Mouse (Mus musculus): ENCODE data around the gene Cep295nl.
A peak's percentile ranks its signal among the peaks of the same experiment; 100 is the strongest.
"Not testable (repeated sequence)": the region's sequence is repeated elsewhere in the genome, so short reads cannot be mapped to it uniquely, and the experiment has no call there.

Cep295nl gene

GRCm38 (mm10) chr11:118342400-118342981 lies at the start of gene Cep295nl:
Cep295nl (minus strand) TSS chr11:118342500.
- DNase-seq, result no peak

DNA sequence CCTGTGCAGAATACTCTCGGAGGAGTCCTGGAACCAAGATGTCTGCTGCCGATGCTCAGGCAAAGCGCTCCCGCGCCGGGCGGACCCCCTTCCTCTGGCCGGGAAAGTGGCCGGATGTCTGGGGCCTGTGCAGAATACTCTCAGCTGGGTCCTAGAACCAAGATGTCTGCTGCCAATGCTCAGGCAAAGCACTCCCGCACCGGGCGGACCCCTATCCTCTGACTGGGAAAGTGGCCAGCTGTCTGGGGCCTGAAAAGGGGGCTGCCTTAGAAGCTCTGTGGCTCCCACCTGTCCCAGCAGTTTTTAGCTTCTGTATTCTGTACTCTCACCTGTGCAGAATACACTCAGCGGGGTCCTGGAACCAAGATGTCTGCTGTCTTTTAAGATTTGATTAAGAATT lies 45.5 kb upstream of the Cep295nl start:
- not testable (repeated sequence) for DNase-seq

- peak; percentile 84 for DNase-seq
Observed at GRCm38 (mm10) chr11:118379251-118380009, 37.1 kb upstream of the Cep295nl start.

DNA sequence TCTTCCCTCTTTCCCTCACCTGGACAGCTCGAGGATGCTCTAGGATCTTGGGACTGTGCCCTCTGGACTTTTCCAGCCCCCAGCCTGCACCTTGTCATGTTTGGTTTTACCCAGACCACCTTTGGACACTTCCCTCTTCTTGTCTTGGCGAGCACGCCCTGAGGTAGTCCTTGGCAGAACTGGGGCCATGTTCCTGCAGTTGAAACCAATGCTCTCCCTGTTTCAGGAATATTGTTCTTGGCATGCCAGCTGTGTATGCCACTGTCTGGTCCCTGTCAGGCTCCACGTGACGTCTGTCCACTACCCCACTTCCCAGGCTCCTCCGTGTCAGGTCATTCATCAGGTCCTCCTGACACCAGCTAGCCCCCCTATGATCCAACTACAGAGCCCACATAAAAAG lies 36.4 kb upstream of the Cep295nl start:
- DNase-seq, result no peak

- not testable (repeated sequence) for DNase-seq
Observed at GRCm38 (mm10) chr11:118376323-118376722, 34.0 kb upstream of the Cep295nl start.

- DNase-seq, result no peak
Observed at GRCm38 (mm10) chr11:118375881-118376280, 33.6 kb upstream of the Cep295nl start.

DNA sequence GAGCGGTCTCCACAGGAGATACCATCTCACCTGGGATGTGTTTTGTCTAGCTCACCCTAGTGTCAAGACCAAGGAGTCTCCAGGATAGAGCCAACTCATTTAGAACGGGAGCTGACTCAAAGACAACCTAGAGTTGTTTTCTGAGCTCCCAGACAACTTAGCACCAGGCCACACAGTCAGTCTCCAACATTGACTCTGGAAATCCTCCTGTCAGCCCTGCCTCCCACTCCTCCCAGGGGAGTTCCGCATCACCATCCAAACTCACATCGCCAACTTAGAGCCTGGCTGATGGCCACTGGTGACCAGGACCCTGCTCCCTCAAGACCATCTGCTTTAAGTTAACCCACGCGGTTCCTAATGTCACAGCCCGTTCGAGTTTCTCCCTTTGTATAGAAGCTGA lies 33.2 kb upstream of the Cep295nl start:
- no peak for DNase-seq

DNA sequence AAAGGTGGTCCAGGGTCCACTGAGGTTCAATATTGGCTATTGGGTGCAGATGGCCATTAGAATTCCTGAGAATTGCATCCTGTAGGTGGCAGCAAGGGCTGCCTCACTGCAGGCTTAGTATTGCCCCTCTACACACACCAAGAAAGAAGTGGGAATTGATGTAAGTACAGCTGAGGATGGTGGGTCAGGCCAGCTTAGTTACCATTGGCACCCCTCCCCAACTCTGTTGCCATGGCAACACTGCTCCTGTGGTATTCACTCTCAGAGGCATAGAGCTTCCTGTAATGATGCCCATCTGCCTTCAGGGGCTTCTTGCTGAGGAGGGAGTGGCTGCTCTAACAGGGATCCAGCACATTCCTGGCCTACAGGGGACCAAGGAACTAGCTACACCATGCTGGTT lies 32.7 kb upstream of the Cep295nl start:
- no peak for DNase-seq

- no peak for DNase-seq
Observed at GRCm38 (mm10) chr11:118374506-118374905, 32.2 kb upstream of the Cep295nl start.

DNA sequence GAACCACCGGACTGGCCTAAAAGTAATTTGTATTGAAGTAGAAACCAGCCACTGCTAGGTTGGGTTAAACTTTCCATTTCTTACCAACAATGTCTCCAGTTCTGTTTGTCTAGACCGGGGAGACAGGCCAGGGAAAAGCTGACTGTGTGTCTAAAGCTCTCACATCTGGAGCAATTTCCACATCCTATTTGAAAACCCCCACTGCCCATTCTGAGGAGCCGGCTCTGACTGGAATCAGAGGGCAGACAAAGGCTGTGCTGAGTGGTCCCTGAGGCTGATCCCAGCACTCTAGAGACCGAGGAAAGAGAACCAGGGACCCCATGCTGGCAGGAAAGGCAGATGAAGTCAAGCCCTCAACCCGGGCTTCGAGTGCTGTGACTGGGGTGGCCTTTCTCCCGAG lies 30.3 kb upstream of the Cep295nl start:
- no peak for DNase-seq

- DNase-seq, result no peak
Observed at GRCm38 (mm10) chr11:118371876-118372275, 29.6 kb upstream of the Cep295nl start.

- no peak for DNase-seq
Observed at GRCm38 (mm10) chr11:118369657-118370056, 27.4 kb upstream of the Cep295nl start.

DNA sequence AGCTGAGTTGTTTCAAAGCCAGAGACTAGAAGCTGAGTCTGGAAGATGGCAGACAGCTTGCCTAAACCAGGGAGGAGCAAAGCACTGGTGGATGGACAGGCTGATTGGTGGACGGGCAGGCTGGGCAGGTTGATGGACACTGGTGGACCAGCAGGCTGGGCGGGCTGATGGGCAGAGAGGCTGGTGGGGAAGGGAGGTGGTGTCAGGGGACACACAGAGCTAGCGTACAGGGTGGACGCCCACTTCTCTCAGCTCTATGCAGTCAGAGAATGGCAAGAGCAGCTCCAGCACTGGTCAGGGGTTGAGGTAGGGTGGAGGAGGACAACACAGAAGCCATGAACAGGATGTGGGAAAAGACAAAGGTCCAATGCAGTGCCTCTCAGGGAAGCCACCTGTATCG lies 27.0 kb upstream of the Cep295nl start:
- no peak for DNase-seq

DNA sequence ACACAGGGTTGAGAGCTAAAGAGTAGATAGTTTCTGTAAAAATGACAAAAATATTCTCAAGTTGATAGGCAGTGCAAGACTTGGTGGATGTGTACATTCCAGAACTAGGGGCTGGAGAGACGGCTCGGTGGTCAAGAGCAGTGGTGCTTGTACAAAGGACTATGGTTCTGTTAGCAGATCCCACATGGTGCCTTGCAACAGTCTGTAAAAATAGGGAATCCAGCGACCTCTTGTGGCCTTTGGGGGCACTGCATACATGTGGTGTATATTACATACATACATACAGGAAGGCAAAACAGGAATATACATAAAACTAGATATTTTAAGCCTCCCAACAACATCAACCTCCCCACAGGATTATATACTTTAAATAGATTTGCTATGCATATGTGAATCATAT lies 26.0 kb upstream of the Cep295nl start:
- no peak for DNase-seq

DNA sequence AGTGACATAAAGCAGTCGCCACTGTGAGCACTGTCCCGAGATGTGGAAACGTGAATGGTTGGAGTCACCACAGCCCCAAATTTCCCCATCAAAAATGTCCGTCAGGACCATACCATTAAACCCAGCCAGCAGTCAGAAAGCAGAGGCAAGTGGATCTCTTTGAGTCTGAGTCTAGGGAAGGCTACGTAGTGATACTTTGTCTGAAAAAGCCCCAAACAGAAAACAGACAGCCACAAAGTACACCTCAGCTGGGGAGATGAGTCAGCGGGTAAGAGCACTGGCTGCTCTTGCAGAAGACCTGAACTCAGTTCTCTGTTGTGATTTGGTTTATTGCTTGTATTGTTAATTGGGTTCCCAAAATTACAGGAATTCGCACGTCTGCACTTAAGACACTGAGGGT lies 24.3 kb upstream of the Cep295nl start:
- DNase-seq, result no peak

GRCm38 (mm10) chr11:118366108-118366507 lies 23.8 kb upstream of the Cep295nl start:
- DNase-seq, result no peak

- no peak for DNase-seq
Observed at GRCm38 (mm10) chr11:118365171-118365570, 22.9 kb upstream of the Cep295nl start.

GRCm38 (mm10) chr11:118364021-118364420 lies 21.7 kb upstream of the Cep295nl start:
- no peak for DNase-seq

DNA sequence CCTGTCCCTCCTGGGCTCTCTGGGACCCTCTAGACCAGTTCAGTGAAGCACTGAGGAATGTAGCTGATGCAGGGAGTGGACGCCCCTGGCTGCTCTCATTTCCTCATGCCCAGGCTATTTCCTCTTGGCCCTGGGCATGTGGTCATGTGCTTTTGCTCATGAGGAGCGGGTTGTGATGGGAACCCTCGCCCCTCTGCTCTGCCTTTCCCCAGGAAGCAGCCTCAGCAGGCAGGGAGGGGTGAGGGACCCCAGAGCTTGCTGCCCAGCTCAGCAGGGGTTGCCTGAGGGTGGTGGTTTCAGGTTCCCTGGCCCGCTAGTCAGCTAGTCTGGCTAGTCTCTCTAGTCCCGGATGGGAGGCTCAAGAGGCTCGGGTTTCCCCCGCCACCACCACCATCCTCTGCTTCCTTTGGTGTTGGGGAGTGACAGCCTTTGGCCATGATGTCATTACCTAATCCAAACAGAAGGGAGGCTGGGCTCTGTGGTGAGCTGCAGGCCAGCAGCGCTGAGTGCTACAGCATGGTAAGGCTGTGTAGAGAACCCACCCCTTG lies 20.7 kb upstream of the Cep295nl start:
- DNase-seq, result no peak

DNA sequence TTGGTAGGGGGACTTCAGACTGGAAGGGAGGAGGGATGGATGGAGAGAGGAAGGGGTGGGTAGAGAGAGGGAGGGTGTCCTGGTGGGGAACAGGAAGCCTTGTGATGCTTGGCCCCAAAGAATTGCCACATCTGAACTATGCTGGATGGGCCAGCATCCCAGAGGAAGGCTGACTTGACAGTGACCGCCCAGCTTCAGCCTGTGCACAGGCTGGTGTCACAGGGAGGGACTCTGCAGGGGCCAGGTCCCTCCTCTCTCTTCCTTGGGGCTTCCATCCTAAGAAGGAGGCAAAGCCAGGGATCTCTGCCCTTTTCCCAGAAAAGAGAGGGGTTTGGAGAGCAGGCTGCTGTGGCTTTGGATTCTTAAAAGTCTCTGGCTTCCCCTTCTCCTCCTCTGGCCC lies 20.2 kb upstream of the Cep295nl start:
- DNase-seq, result no peak

GRCm38 (mm10) chr11:118360907-118361341 lies 18.6 kb upstream of the Cep295nl start:
- DNase-seq, result no peak

DNA sequence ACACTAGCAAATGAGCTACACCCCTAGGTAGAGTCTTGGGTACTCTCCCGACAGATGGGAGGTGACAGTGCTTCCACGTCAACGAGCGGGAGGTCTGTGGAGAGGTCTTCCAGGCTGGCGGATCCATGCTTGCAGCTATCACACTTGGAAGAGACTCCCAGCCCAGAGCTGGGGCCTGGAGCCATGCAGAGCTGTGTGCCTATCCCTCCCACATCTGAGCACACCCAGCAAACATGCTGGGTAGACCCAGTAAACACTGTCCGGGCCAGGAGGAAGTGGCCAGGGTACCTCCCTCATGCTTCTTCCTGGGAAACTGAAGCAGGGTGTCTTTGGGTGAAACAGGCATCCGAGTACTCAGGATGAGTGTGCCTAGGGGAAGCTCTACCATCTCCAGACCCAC lies 18.2 kb upstream of the Cep295nl start:
- no peak for DNase-seq

- no peak for DNase-seq
Observed at GRCm38 (mm10) chr11:118355640-118356039, 13.3 kb upstream of the Cep295nl start, which contains the start of gene Timp2. Timp2 (minus strand) TSS chr11:118355740.

DNA sequence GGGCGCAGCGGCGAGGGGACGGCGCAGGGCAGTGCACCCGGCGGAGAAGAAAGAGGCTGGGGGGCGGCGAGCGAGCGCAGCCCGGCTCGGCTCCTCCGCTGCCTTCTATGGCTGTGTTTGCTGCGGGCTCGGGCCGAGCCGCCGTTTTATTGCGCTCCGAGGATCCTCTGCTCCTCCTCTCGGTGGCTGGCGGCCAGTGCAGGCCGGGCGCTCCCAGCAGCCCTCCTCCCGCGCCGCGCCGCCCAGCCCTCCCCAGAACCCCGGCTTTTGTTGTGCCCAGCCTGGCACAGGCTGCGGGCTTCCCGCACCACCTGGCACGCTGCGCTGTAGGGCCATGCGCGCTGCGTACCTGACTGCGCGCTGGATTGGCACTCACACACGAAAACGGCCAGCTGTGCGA lies 12.9 kb upstream of the Cep295nl start:
- DNase-seq, result peak; percentile 75
